Mouse (Mus musculus) testis, adult 2 months (tissue): Measurements from ENCODE around the gene Arl8a. TPM values are rescaled to one million over a fixed set of nuclear protein-coding genes. Genes with fewer than 3 reads are reported as not detected.

ENCODE experiments used
- H3K27ac ChIP-seq: fragments of 200-500 bp; 2 replicates; pipeline ENCODE4 v1.5.1; 2012; ENCODE audit warnings: low read depth, low read length; ENCODE audit not compliant: control insufficient read depth, insufficient read depth
- H3K27me3 ChIP-seq: fragments of 200-500 bp; 2 replicates; pipeline ENCODE4 v1.6.1; 2012; ENCODE audit warnings: mild to moderate bottlenecking, low read length, moderate library complexity; ENCODE audit not compliant: control insufficient read depth, insufficient read depth
- H3K36me3 ChIP-seq: fragments of 200-500 bp; 2 replicates; pipeline ENCODE4 v1.6.1; 2012; ENCODE audit warnings: mild to moderate bottlenecking, low read length; ENCODE audit not compliant: control insufficient read depth, insufficient read depth
- H3K4me1 ChIP-seq: fragments of 200-500 bp; 2 replicates; pipeline ENCODE4 v1.6.1; 2012; ENCODE audit warnings: low read length; ENCODE audit not compliant: control insufficient read depth, insufficient read depth
- H3K4me3 ChIP-seq: fragments of 200-500 bp; 2 replicates; pipeline ENCODE4 v1.5.1; 2012; ENCODE audit warnings: low read depth, mild to moderate bottlenecking, low read length, moderate library complexity, mixed read lengths; ENCODE audit not compliant: control insufficient read depth
- CTCF ChIP-seq: fragments of 200-500 bp; IDR thresholded peaks from 2 replicates; pipeline ENCODE4 v1.5.1; 2012; ENCODE audit warnings: low read depth, mild to moderate bottlenecking, inconsistent platforms, low read length, moderate library complexity; ENCODE audit not compliant: control insufficient read depth, insufficient read depth, insufficient replicate concordance
- POLR2A ChIP-seq: fragments of 200-500 bp; IDR thresholded peaks from 2 replicates; pipeline ENCODE4 v1.6.1; 2012; ENCODE audit warnings: low read depth, mild to moderate bottlenecking, inconsistent platforms, low read length, moderate library complexity; ENCODE audit not compliant: control insufficient read depth
- polyA plus RNA-seq: library from polyadenylated mRNA; depleted of rRNA; stranded (reverse); fragments of >200 nt; gene quantifications from 2 replicates; pipeline ENCODE4 v1.2.3, GENCODE M21; 2012; rRNA removed

Arl8a gene
- polyA plus RNA-seq: 16.9 and 20.6 TPM in 2 replicates

DNA sequence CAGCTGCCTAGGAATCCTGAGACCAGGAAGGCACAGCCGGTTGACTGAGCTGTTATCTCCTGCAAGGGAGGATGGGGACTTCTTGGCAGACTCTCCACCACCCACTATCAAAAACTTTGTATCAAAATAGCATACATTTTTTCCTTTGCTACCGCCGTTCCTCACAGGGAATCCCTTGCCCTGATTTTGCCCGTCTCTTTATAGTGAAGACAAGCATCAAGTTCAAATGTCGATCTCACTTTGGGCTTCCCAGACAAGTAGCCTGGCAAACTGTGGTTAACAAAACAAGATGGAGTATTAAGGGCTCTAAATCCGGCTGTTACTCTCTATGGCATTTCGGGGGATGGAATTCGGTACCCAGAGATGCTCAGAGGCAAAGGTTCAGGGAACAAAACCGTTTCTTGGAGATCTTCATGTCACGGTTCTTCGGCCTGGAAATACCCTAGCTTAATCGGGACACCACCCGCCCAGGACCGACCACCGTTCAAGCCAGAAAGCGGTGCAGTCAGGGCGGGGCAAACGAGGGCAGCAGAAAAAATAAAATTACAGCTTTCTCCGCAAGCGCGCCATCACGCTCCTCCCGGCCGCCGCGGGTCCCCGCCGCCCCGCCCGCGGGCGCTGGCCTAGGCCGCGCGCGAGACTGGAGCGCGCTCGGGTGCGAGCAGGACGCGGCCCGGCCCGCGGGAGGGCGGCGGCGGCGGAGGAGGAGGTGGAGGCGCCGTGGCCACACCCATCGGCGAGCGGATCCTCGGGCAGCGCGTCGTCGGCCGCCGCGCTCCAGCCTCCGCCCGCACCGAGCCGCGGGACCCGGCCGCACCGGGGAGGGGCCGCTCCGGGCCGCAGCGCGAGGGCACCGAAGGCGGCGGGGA lies at the start of gene Arl8a:
Arl8a (plus strand) TSS at position 748 of the 869 bp plus-strand sequence.
- H3K4me1 ChIP-seq: peaks cover 16% of the 10 kb centered on the region
- H3K36me3 ChIP-seq: no peaks in the 10 kb centered on the region
- H3K4me3 ChIP-seq: peak within 1 kb of the TSS; percentile 93
- peak within 1 kb of the TSS; percentile 88 for H3K27ac ChIP-seq
- no peaks in the 10 kb centered on the region for H3K27me3 ChIP-seq
- TF ChIP-seq CTCF (no peak), POLR2A (no peak)

DNA sequence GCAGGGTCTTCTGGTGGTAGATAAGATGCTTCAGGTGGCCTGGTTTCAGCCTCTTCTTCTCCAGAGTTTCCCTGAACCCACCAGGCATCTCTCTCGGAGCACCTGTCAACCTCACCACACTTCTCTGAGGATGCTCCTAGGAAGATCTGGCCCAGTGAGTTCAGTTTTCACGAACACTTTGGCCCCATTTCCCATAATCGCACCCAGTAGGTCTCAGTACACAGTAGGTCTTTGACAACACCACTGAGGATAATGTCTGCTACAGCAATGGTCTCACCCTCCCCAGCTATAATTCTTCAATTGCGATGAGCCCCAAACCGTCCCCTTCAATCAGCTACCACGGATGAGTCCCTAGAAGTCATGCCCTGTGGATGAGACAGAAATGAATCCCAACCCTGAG lies 49.2 kb upstream of the Arl8a start:
- no peak overlapping the region for H3K4me3 ChIP-seq
- no peaks in the 10 kb centered on the region for H3K4me1 ChIP-seq
- TF ChIP-seq CTCF (no peak), POLR2A (no peak)
- H3K27me3 ChIP-seq: no peaks in the 10 kb centered on the region
- H3K36me3 ChIP-seq: no peaks in the 10 kb centered on the region
- H3K27ac ChIP-seq: no peak overlapping the region

DNA sequence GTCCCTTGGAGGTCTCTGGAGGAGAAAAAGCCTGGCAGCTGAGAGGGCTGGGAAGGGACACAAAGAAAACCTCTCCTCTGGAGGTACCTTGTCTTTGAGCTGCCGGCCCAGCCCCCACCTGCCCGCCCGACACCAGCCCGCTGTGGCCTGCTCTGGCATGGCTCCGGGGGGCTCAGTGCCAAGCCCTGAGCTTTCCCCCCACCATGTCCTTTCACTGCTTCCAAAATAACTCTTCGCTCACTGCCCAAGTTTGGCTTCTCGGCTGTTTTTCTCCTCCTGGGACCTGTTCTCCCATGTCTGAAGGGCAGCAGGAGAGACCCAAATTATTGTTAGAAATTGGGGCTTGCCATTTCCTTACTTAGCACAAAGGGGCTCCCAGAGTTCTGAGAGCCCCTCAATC lies 48.2 kb upstream of the Arl8a start:
- H3K4me3 ChIP-seq: no peak overlapping the region
- no peaks in the 10 kb centered on the region for H3K4me1 ChIP-seq
- H3K36me3 ChIP-seq: no peaks in the 10 kb centered on the region
- H3K27me3 ChIP-seq: no peaks in the 10 kb centered on the region
- no peak overlapping the region for H3K27ac ChIP-seq
- TF ChIP-seq CTCF (no peak), POLR2A (no peak)

DNA sequence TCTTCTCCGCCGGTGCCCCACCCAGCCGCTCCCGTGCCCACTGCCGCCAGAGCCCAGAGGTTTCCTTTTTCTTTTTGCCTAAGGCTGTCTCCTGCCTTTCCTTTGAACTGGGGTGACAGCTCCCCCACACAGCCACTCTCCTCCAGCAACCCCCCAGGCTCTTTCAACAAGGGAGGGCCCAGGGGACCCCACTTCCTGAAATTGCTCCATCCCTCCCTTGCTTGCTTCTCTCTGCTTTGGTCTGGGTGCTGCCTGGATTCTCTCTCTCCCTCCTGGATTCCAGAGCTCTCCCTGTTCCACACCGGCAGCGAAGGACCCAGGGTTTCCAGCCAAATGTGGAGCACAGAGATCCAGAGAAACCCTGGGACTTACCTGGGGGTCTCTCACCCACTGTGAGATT lies 46.2 kb upstream of the Arl8a start:
- Histone ChIP-seq H3K27ac (no peak overlapping the region), H3K36me3 (no peaks in the 10 kb centered on the region), H3K27me3 (no peaks in the 10 kb centered on the region), H3K4me1 (peaks cover 6% of the 10 kb centered on the region), H3K4me3 (no peak overlapping the region)
- no peak for TF ChIP-seq POLR2A
- TF ChIP-seq CTCF: no peak

DNA sequence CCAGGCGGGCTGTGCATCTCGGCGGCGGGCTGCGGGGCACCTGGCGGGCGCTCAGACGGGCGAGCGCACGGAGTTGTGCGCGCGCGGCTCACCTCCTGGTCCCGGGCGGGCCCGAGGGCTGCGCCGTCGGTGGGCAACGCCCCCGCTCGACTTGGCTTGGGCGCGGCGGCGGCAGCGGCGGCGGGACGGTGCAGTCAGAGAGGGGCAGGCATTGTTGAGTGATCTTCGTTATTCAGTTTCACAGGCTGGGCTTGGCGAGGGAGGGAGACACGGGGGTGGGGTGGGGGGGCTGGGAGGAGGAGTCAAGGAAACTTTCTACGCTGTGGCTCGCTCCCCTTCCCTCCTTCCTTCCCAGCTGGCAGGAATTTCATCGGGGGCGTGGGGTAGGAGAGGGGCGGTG lies 41.5 kb upstream of the Arl8a start, which contains the start of gene Lgr6:
Lgr6 (minus strand) TSS at position 153 of the 400 bp plus-strand sequence.
- TF ChIP-seq POLR2A (no peak), CTCF (no peak)
- no peaks in the 10 kb centered on the region for H3K36me3 ChIP-seq
- H3K27ac ChIP-seq: no peak within 1 kb of the TSS
- peaks cover 9% of the 10 kb centered on the region for H3K4me1 ChIP-seq
- no peaks in the 10 kb centered on the region for H3K27me3 ChIP-seq
- peak within 1 kb of the TSS; percentile 28 for H3K4me3 ChIP-seq

DNA sequence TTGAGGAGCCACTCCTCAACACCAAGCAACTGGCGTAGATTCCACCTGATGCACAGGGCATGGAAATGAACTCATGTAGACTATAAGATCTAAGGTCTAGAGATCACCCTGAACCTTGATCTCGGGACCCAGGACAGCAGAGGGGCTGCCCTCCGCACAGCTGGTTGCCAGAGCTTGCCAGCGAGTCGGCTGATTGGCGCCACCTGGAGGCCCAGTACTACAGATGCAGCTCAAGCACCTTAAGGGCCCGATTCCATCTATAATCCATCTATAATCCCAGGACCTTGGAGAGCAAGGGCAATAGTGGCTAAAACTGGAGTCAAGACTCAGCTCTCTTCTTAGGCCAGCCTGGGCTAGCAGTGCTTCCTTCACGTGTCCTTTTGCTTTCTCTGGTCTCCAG lies 40.7 kb upstream of the Arl8a start:
- H3K27ac ChIP-seq: no peak overlapping the region
- H3K4me1 ChIP-seq: peaks cover 9% of the 10 kb centered on the region
- H3K27me3 ChIP-seq: no peaks in the 10 kb centered on the region
- H3K36me3 ChIP-seq: no peaks in the 10 kb centered on the region
- TF ChIP-seq CTCF (peak; percentile 76; the same call in 1 of the 2 replicates), POLR2A (no peak)
- H3K4me3 ChIP-seq: no peak overlapping the region

DNA sequence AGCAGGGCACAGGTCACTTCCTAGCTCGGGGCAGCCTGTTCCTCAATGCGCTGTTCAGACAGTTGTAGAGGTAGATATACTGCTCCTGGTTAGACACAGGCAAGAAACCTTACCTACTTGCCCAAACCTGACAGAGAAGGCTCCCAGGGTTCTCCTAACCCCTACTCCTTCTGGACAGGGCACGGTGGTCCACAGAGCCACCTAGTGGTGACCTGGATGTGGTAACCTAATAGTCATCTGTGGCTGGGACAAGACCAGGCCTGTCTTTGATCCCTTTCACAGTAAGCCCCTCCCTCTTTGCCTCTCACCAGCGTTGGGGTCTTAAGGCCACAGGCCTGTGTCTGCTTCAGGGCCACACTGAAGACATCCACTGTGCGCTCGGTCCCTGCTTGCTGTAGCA lies 38.0 kb upstream of the Arl8a start:
- Histone ChIP-seq H3K27me3 (no peaks in the 10 kb centered on the region), H3K36me3 (no peaks in the 10 kb centered on the region), H3K4me3 (no peak overlapping the region), H3K27ac (no peak overlapping the region), H3K4me1 (peaks cover 9% of the 10 kb centered on the region)
- TF ChIP-seq CTCF (peak; percentile 52; the same call in 1 of the 2 replicates), POLR2A (no peak)
